In genomic region chr1:68371531-68371930, GRCm38 (mm10) we compare ENCODE assay signal across 21 mouse cellular contexts.
A peak's percentile ranks its signal among the peaks of the same experiment; 100 is the strongest.
DNase-seq lines count a peak whose midpoint lies in the region; ATAC-seq and TF ChIP-seq lines count a peak whose summit lies in the region.
"Had no signal": no experiment of that assay in that cellular context is flagged by ENCODE, and none has a peak within 500 bp of the region (broad histone marks: within the 10 kb centered on the region; RNA-seq: fewer than 3 reads in every experiment).

No protein-coding gene starts in this region.

- peak; percentile 50; the same call in 1 of the 2 replicates for ATAC-seq in frontal cortex, adult (ENCODE audit: low TSS enrichment)
- no peak for ATAC-seq in megakaryocyte progenitor cell, adult 5-6 weeks (replicated peaks; ENCODE audit: poor library complexity)
- ATAC-seq in hindbrain, embryonic 16.5 days = no peak
- ATAC-seq: forebrain, embryonic 13.5 days; forebrain, postnatal 0 days had no signal

- no peak overlapping the region for H3K4me2 ChIP-seq in hindbrain, embryonic 16.5 days (ENCODE audit: low read length)
- H3K4me2 ChIP-seq: embryonic facial prominence, embryonic 12.5 days; forebrain, embryonic 13.5 days had no signal

- no peaks in the 10 kb centered on the region for H3K36me3 ChIP-seq in hindbrain, embryonic 16.5 days (ENCODE audit: control insufficient read depth, insufficient read depth, low read length)
- H3K36me3 ChIP-seq: embryonic facial prominence, embryonic 10.5 days; embryonic facial prominence, embryonic 12.5 days had no signal

- no peak overlapping the region for H3K27ac ChIP-seq in hindbrain, embryonic 16.5 days (ENCODE audit: low read depth, low read length)
- H3K27ac ChIP-seq: embryonic facial prominence, embryonic 10.5 days; embryonic facial prominence, embryonic 12.5 days; forebrain, embryonic 13.5 days had no signal

- WGBS in hindbrain, embryonic 16.5 days = 90% methylated on average over 2 of the region's 2 CpGs

- H3K27me3 ChIP-seq in hindbrain, embryonic 16.5 days (replicated peaks; ENCODE audit: control insufficient read depth, insufficient read depth, low read length) = no peaks in the 10 kb centered on the region
- H3K27me3 ChIP-seq: embryonic facial prominence, embryonic 12.5 days; forebrain, embryonic 13.5 days had no signal

- H3K4me1 ChIP-seq in hindbrain, embryonic 16.5 days (ENCODE audit: control insufficient read depth, insufficient read depth, low read depth, low read length) = no peaks in the 10 kb centered on the region
- H3K4me1 ChIP-seq: embryonic facial prominence, embryonic 10.5 days; embryonic facial prominence, embryonic 12.5 days; forebrain, embryonic 13.5 days had no signal

- no peaks in the 10 kb centered on the region for H3K9me3 ChIP-seq in hindbrain, embryonic 16.5 days (ENCODE audit: control insufficient read depth, low read length)
- H3K9me3 ChIP-seq: embryonic facial prominence, embryonic 10.5 days; embryonic facial prominence, embryonic 12.5 days; forebrain, embryonic 13.5 days had no signal

- DNase-seq in frontal cortex, postnatal 14 days (ENCODE audit: low spot score in 2 of 2) = no peak
- DNase-seq in layer of hippocampus, adult 9-10 months (ENCODE audit: low spot score) = peak; percentile 4
- DNase-seq in layer of hippocampus, postnatal 10 days (ENCODE audit: low spot score in 2 of 2) = no peak
- DNase-seq in brain, adult 2 months (ENCODE audit: low read depth, low spot score) = peak; percentile 63
- peak; percentile 34 for DNase-seq in brain, embryonic 14.5 days (ENCODE audit: low read depth)
- DNase-seq: adrenal gland, adult 2 months; adrenal gland, postnatal 10 days; adrenal gland, postnatal 25 days; cerebellum, adult 11 months; cerebellum, adult 18-20 months; cerebellum, adult 8-10 months; cerebellum, adult 9-11 months; cerebellum, postnatal 14 days; cerebellum, postnatal 36 days; forebrain, postnatal 0 days had no signal

- H3K9ac ChIP-seq in hindbrain, embryonic 16.5 days (ENCODE audit: low read depth, low read length) = no peak overlapping the region
- H3K9ac ChIP-seq: embryonic facial prominence, embryonic 12.5 days; forebrain, embryonic 13.5 days; forebrain, postnatal 0 days had no signal

- no peak overlapping the region for H3K4me3 ChIP-seq in hindbrain, embryonic 16.5 days (ENCODE audit: low read length)
- H3K4me3 ChIP-seq: embryonic facial prominence, embryonic 10.5 days; embryonic facial prominence, embryonic 12.5 days; forebrain, embryonic 13.5 days had no signal

- no peak for TF ChIP-seq CTCF in brain, embryonic 14.5 days (IDR thresholded peaks at IDR 0.05; ENCODE audit: borderline replicate concordance, extremely low read depth, insufficient read depth, insufficient read length)

- TF ChIP-seq POLR2A in brain, embryonic 14.5 days (IDR thresholded peaks at IDR 0.05; ENCODE audit: borderline replicate concordance, extremely low read depth, insufficient read depth, insufficient read length, poor library complexity, severe bottlenecking) = no peak

Comparison
In these comparisons a context has a peak if more than half of its experiments do, and no peak if none do; other contexts are left out.
1. DNase-seq: peak in layer of hippocampus, adult 9-10 months (single experiment), brain, adult 2 months (single experiment) and brain, embryonic 14.5 days (single experiment); none in frontal cortex, postnatal 14 days (0 of 2) and layer of hippocampus, postnatal 10 days (0 of 2).